Mouse (Mus musculus) gastrocnemius, adult 18-20 months (tissue): ENCODE measurements at regions not wholly inside any gene's neighbourhood (a gene's known extent, or its start where the extent isn't known, plus 50 kb on each side); places are given as distances from the start of the nearest gene placed in this dataset.

Experiments
- DNase-seq: peaks from one replicate; pipeline ENCODE4 v3.0.0; 2021; ENCODE audit warnings: low spot score

DNA sequence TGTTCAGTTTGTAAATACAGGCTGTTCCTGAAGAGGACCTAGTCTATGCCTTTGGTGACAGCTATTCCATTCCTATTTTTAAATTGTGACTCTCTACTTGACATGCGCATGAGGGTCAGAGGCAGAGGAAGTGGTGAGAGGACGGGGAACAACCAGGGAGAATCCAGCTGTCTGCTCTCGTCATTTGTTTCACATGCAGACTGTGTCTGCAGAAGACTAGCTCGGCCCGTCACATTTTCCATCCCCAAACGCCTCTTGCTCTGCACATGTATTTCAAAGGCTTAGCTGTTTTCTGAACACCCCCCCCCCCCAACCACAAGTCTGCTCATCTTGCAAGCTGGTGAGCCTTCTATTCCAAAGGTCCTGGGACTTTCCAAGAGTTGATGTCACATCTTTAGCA, 339.4 kb downstream of the Dhx35 start:
- no peak for DNase-seq

DNA sequence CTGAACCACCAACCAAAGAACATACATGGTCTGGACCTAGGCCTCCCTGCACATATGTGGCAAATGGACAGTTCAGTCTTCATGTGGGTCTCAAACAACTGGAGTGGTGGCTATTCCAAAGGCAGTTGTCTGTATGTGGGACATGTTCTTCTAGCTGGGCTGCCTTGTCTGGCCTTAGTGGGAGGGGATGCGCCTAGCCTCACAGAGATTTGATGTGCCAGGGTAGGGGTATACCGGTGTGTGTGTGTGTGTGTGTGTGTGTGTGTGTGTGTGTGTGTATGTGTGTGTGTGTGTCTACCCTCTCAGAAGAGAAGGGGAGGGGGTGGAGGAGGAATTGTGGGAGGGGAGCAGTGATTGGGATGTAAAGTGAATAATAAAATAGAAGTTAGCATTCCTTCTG, 344.0 kb downstream of the Dhx35 start:
- no peak for DNase-seq

DNA sequence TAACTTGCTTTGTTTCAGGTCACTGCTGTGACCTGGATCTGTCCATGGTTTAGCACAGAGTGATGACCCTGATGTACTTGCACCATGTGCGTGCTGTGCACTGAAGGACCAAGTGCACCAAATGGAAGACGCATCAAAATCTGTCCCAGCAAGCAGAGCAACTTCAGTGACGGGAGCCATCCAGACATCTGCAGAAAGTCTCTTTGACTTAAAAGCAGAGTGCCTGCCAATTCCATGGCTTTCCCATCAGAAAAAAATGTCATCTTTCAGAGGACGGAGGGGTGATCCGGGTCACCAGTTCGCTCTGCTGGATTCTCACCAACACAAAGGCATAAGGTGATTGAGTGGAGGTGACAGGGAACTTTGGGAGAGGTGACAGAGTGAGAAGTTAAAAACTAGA, 351.4 kb downstream of the Dhx35 start:
- no peak for DNase-seq

DNA sequence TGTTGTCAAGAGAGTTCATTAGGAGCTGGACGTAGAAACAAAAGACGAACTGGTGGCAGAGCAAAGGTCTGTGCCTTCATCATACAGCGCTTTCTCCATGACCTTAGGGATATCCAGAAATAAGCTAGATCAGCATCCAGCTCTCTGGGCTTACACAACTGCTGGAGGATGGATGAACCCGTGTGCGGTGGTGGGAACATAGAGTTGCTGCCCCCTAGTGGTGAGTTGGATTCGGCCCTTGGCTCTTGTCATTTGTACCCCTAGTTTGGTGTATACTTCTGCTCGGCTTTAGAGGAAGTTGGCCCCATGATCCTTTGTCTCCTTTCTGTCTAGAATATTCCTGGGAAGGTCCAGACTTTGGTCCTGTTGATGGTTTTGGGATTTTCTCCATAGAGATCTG, 369.4 kb downstream of the Dhx35 start:
- DNase-seq = peak; percentile 55

DNA sequence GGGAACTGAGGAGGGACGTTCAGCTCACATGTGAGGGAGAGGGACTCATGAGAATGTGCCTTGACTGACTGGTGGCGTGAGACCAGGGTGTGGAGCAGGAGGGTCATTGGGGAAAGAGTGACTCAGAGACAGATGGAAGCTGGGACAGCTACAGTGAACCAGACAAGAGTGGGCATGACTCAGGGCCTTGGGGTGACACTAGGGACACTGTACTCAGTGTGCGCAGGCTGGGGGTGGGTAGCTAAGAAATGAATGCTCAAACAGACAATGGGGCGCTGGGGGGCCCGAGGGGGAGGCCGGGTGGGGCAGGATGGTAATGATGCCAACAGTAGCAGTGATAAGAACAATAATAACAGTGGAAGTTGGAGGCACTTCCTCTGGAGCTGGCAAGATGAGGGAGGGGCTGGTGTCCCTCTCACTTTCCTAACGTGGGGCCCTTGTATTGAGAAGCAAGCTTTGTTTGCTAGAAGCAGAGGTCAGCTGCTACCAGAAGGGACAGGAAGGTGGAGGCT, 374.0 kb downstream of the Dhx35 start:
- no peak for DNase-seq

DNA sequence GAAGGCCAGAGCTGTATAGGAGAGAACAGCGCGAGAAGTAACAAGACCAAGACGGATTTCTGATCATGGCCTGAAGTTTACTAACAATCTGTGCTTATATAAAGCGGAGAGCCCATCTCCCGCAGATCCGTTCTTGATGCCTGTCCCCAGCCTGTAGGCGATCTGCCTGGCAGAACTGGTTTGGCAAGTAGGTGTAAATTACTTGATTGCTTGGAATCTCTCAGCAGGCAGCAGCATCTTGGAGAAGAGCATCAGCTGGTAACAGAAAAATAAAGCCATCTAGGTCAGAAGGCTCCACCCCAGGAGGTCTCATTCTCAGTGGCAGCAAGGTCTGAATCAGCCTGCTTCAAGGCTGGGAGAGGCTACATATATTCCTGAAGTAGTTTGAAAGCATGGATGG, 401.5 kb downstream of the Dhx35 start:
- no peak for DNase-seq

DNA sequence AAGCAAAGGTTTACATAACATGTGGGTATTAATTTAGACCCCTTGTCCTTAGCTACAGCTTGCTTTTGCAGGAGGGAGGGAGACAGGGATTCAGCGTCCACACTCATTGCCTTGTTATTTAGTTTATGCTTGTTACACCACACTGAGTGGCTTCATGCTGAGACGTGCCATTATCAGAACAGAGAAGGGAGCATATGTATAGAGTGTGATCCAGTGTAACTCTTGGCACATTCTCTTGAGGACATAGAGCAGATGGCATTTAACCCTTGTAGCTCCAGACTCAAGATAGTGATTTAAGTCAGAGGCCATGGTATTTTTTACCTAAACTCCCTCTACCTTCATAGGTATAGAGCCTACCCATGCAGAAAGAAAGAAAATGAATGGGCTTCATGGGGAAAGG, 437.7 kb downstream of the Dhx35 start:
- DNase-seq = no peak

DNA sequence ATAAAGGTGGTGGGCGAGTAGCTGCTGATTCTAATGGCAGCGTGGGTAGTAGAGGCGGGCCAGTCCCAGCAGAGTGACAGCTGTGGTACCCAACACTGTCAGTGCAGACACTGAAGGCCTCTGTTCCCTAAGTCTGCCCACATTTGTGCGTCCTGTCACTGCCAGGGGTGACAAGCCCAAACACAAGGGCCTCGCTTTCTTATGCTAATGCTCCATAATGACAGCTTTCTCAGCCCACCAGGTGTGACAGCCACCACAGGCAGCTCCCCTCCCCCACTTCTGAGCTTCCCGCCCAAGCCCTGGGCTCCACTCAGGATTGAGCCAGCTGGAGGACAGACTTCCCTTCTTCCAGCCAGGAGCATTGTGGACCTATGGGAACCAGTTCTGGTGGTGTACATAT, 440.4 kb downstream of the Dhx35 start:
- DNase-seq = no peak

DNA sequence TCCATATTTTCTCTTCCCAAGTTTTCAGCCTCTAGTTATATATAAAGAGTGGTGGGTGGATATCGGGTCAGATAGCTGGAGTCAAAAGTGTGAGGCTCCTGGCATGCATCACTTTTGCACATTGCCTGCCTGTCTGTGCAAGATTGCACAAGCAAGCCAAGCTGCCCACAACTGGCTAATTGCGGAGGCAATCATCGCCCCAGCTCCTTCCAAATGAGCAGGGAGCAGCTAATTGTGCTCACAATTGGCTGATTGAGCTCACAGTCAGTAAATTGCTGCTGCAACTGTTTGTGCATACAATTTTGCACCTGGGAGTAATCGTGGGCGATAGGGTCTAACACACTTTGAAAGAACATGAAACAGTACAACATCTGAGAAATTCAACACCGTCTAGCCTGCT, 455.5 kb downstream of the Dhx35 start:
- no peak for DNase-seq

DNA sequence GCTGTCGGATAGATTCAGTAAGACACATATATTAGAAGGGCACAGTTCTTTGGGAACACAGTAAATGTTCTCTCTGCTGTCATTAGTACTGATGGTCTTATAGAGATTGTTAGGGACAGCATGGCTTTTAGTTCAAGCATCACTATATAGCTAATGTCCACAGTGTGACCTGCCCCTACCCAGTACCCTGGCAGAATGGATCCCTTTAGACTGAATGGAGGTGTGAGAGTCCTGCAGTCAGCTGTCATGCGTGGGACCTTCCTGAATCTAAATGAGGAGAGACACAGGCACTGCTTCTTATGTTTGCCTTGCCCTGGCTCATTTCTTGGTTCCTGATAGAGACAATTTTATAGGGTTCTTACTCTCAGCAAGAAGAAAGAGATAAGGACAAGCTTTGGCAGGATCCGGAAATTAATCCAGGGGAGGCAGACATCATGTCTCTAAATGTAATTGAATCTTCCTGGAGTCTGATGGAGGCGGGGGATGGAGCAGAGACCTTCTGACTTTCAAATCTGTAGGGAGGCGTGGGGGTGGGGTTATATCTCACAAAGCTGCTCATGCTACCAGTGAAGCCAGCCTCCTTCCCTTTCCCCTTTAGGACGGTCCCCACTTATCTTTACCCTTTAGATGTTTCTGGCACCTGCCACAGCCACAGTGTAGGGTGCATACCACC, 456.5 kb downstream of the Dhx35 start:
- DNase-seq = no peak

DNA sequence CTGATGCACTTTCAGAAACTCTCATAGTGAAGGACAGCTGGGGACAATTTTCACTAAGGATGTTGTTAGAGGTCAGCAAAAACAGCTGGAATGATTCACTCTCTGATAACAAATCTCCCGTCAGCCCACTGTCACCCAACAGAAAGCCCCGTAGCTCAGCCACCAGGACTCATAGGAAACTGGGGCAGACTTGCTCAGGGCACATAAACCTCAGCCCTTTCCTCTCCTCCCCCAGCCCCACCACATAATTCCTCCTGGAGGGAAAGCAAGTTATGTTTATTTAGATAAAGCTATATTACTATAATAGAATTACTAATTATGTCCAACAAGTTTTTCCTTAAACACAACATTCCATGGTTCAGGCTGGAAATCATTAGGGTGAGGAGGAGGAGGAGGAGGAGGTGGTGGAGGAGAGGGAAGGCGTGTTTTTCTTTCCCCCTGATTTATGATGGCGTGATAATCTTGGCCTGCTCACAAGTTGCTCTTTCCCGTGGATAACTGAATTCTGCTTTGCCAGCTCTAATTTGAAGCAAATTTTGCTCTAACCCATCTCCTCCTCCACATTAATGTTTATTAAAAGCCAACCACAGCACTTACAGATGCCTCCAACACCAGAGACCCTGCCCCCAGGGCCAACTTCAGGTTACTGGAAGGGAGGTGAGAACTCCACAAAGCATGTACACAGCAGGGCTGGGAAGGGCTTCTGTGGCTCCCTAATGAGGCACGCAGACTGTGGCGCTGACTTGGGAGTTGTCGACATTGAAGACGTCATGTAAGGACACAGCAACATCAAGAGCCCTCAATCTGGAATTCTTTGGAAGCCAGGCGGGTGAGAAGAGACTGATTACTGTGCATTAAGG, 475.8 kb downstream of the Dhx35 start:
- DNase-seq = no peak

DNA sequence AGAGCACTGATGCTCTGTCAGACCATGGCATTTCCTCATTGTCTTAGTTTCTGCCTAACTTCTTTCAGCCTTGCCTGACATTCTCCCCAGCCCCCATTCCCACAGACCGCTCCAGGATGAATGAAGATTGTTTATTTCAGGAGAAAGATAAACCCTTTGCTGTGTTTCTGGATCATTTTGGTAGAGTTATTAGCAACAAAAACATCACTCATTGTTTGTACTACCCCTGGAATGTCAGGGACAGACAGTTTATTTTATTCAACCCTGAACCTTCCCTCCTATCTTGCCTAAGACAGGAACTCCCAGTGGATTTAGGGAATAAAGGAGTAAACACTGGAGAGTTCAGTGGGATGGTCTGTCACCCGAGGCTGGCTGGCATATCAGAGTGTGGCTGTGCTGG, 484.3 kb downstream of the Dhx35 start:
- no peak for DNase-seq

DNA sequence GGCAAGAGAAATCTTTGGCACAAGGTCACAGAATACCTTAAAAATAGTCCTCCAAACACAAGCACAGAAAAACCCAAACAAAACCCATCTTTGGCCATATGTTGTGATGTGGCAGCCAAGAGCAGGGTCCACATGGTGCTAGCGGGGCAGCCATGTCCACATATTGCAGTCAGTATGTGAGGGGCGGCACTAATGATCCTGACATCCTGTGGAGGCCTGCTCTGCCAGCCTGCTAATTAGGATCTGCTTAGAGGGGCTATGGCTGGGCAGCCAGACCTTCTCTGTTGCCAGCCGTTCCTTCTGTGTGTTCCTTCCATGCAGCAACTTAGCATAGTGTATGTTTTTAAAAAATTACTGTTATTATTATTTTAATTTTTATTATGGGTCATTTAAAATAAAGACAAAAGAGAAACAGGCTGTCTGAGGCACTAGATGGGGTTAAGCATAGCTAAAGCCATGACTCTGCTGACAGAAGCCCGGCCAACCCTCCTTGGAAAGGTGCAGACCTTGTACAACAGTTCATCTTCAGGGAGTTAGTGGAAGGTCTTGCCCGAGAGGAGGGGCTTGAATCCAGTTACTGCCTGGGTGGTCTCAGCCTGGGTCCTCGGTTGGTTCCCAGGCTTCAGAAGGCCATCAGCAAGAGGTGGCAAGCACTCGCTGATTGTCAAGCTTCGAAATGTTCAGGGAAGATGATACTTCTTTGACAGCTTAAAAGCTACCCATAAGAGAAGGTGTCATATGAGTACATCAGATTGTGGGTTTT, 487.1 kb downstream of the Dhx35 start:
- DNase-seq = no peak

DNA sequence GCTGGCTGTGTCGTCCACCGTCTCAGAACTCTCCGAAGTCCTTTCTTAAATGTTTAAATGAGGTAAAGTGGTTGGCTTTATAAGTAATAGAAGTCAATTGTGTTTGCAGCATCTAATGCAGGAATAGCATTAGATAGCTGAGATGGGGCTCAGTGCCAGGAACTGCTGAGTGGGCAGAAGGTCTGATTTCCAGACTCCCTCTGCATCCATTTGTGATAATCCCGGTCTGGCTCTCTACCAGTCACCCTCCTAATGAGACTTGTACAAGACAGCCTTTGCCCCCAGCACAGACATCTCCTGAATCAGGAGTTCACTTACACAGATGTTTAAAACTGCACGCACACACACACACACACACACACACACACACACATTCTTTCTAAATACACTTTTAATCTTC, 489.5 kb downstream of the Dhx35 start:
- no peak for DNase-seq

DNA sequence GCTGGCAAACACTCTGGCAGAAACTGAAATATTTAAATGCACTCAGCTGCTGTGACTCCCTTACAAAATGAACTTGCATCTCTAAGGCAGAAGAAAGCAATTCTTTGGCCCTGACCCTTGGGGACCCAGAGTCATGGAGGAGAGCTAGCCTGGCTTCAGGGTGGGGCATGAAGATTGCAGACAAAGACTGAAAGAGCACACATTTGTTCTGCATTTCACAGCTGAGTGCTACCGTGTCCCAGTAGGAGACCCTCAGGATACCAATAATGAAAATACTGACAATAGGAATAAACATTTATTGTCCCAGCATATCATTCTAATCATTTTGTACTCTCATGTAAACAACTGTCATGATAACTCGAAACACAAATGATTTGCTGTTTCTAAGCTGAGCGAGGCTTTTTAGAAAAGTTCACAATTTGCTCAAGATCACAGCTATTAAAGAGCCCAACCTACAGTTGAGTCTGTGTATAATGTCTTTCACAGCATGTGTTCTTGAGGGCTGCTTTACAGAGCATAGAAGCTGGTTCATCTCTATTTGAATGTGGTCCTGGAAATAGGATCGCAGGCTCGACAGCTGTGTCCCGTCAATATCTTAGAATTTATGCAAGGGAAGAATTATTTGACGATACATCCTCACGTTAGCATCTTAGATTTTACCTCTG, 490.1 kb downstream of the Dhx35 start:
- no peak for DNase-seq

DNA sequence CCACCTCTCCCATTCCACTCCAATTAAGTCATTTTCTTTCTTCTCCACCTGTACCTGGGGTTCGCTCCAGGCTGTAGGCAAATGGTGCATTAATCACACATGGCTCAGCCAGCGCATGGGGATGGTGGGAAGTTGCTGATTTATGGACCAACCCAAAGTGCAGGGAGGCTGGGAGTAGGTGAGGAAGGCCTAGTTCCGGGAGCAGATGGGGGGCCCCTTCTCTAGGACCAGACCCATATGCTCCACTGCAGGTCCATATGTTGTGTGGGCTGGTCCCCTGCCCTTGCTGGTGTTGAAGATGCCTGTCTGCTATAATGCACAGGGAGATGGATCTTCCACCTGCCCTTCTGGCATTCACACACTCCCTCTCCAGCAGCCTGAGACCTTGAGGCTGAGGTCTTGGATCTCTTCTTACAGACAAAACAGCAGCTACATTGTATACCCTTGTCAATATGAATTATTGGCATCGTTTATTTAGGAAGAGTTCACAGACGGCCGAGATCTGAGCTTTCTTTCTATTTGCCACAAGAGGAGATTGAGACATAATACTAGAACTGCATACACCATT, 493.5 kb downstream of the Dhx35 start:
- DNase-seq = no peak

DNA sequence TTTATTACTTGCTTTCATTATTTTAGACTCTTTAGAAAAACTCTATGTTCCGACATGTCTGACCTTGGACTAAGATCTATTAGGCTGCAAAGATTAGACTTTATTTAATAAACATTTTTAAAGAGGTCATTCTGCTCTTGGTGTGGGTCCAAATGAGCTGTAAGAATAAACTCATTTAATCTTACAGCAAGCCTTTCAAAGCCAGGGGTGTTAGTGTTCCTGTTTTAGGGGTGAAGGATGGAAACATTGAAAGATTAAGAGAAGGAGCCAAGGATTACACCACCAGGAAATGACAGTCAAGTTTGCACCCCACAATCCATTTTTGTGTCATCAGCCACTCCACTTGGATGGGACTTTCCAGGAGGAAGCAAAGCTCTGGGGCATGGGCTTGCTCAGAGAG, 495.5 kb downstream of the Dhx35 start:
- no peak for DNase-seq

DNA sequence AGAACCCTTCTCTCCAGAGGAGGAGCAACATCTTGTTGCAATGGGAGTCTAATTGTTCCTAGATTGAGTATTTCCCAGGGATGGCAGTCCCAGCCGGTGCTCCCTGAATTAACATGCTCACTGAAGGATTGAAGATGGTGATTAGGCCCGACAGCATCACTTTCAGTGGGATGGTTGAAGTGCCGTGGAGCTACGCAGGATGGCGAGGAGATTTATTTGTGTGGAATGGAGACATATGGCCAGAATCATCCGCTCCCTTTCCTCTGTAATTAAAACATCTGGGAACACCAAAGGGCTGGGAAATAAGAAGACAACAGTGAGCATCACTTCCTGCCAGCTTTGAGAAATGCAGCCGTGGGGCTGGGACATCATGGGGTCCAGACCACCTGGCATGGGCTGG, 512.4 kb downstream of the Dhx35 start:
- DNase-seq = no peak

DNA sequence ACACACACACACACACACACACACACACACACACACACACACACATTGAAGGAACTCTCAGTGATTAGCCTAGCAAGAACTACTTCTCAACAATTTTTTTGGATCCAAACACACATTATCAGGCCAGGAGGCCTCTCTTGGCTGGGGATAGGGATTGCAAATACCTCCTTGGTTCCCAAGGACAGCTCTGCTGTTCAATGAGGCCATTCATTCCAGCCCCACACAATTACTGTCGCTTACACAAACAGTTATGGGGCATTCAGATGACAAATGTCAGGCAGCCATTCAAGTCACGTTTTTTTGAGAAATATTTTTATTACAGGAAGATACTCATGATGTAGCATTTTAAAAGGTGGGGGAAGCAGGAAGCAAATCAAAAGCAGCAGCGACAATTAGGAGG, 540.1 kb downstream of the Dhx35 start:
- peak; percentile 28 for DNase-seq

DNA sequence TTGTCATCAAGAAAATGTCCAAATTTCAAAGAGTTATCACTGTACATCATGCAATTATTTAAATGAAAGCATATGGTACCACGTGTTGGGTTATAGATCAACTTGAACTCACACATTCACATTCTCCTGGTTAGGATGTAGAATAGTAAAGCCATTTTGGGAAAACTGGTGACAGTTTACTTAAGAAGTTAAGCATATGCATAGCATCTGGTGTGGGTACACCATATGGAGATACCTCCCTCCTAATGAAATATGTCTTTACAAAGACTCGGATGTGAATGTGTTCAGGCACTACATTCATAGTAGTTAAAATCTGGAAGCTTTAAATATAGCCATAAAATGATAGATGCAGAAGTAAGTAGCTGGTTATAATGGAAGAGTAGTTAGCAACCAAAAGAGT, 542.0 kb downstream of the Dhx35 start:
- DNase-seq = no peak
